Mouse (Mus musculus): ENCODE measurements around the gene Chmp6. TPM values are rescaled to one million over a fixed set of nuclear protein-coding genes. Genes with fewer than 3 reads are reported as not detected.

Chmp6 gene
- total and polyA plus RNA-seq, 3 experiments: 50.3 to 70.6 (median 59.7) TPM

DNA sequence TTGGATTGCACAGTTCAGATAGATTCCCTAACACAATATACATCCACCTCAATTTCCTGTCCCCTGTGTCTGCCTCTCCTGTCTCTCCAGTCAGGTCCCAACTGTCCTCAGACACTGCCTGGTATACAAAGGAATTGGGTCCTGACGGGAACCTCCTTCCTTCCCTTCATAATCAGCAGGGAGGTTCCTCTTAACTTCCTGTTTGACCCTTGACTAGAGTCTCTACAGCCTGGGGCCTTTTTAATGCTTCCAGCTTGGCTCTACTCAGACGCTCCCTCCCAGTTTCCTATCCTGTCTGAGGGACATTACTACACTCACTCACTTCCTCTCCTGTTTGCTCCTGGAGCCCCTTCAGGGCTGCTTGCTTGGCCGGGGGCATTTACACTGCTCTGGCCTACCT, 42.2 kb downstream of the Chmp6 start:
- Histone ChIP-seq H3K79me2 (replicated peaks; ENCODE audit: control insufficient read depth, extremely low read depth, insufficient read depth, poor library complexity, severe bottlenecking) (no peaks in the 10 kb centered on the region), H3K4me2 (ENCODE audit: insufficient read depth, low read depth, poor library complexity, severe bottlenecking) (peak overlapping the region; percentile 12; the same call in 1 of the 2 replicates), H3K27ac (ENCODE audit: insufficient read depth, low read depth) (no peak overlapping the region), H3K4me1 (ENCODE audit: control insufficient read depth in 1 of 2, insufficient read depth in 2 of 2) (peaks cover 25 to 59% of the 10 kb centered on the region in 2 experiments), H3K9ac (ENCODE audit: insufficient read depth, low read depth) (no peak overlapping the region), H3K4me3 (replicated peaks in 1 of 3; ENCODE audit: low read depth in 2 of 3, low read length in 2 of 3, poor library complexity in 1 of 3) (no peak overlapping the region), H3K9me3 (replicated peaks; ENCODE audit: low read length) (no peaks in the 10 kb centered on the region), H3K27me3 (replicated peaks) (no peaks in the 10 kb centered on the region), H3K36me3 (replicated peaks in 1 of 2; ENCODE audit: control insufficient read depth in 1 of 2, insufficient read depth in 1 of 2, low read length in 1 of 2) (peaks cover 0 to 6% of the 10 kb centered on the region in 2 experiments)
- TF ChIP-seq UBTF (IDR thresholded peaks at IDR 0.05; ENCODE audit: low read depth, low read length): no peak
- TF ChIP-seq MEF2A (IDR thresholded peaks at IDR 0.05; ENCODE audit: borderline replicate concordance, low read depth, low read length): no peak
- TF ChIP-seq BHLHE40 (IDR thresholded peaks at IDR 0.05; ENCODE audit: low read depth, low read length): no peak
- TF ChIP-seq MAX (IDR thresholded peaks at IDR 0.05; ENCODE audit: low read length): no peak
- DNase-seq (ENCODE audit: extremely low read depth): peak; percentile 27
- in situ Hi-C loops (cut with MboI; ENCODE audit: low pct_ligation_motif_present, low pct_unique_long_range_greater_than_20kb, low sequenced_read_pairs): no loop called here
- dilution Hi-C loops (cut with MboI; ENCODE audit: extremely low pct_ligation_motif_present, extremely low pct_unique_long_range_greater_than_20kb, low sequenced_read_pairs): no loop called here

DNA sequence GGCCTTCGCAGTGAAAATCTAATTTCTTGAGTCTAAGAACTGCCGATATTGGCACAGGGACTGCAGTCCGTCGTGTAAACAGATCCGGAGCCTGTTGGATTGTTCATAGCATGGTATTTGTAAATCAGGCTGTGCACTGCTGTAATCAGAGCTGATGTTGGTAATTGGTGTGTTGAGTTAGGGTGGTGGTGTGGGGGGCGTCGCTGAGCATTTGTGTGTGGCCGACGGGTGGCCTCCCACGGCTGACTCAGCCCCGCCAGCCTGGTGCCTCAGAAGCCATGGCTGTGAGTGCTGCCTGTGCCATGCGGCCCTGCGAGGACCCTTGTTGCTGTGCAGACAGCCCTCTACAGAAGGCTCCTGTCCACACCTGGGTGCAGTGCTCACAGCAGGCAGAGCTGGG, 43.3 kb downstream of the Chmp6 start:
- in situ Hi-C loops (cut with MboI; ENCODE audit: low pct_ligation_motif_present, low pct_unique_long_range_greater_than_20kb, low sequenced_read_pairs) (no loop called here), dilution Hi-C loops (cut with MboI; ENCODE audit: extremely low pct_ligation_motif_present, extremely low pct_unique_long_range_greater_than_20kb, low sequenced_read_pairs) (no loop called here)
- Histone ChIP-seq H3K4me3 (replicated peaks in 1 of 3; ENCODE audit: low read depth in 2 of 3, low read length in 2 of 3, poor library complexity in 1 of 3) (no peak overlapping the region), H3K27ac (ENCODE audit: insufficient read depth, low read depth) (no peak overlapping the region), H3K4me2 (ENCODE audit: insufficient read depth, low read depth, poor library complexity, severe bottlenecking) (no peak overlapping the region), H3K79me2 (replicated peaks; ENCODE audit: control insufficient read depth, extremely low read depth, insufficient read depth, poor library complexity, severe bottlenecking) (no peaks in the 10 kb centered on the region), H3K4me1 (ENCODE audit: control insufficient read depth in 1 of 2, insufficient read depth in 2 of 2) (peaks cover 17 to 51% of the 10 kb centered on the region in 2 experiments), H3K36me3 (replicated peaks in 1 of 2; ENCODE audit: control insufficient read depth in 1 of 2, insufficient read depth in 1 of 2, low read length in 1 of 2) (peaks cover 0 to 8% of the 10 kb centered on the region in 2 experiments), H3K27me3 (replicated peaks) (no peaks in the 10 kb centered on the region), H3K9ac (ENCODE audit: insufficient read depth, low read depth) (no peak overlapping the region), H3K9me3 (replicated peaks; ENCODE audit: low read length) (no peaks in the 10 kb centered on the region)
- no peak for DNase-seq (ENCODE audit: extremely low read depth)
- TF ChIP-seq MYC (IDR thresholded peaks at IDR 0.05; ENCODE audit: low read depth, low read length) (no peak), MAZ (IDR thresholded peaks at IDR 0.05; ENCODE audit: low read depth, low read length) (no peak), USF1 (IDR thresholded peaks at IDR 0.05; ENCODE audit: low read depth, low read length) (no peak), NRF1 (IDR thresholded peaks at IDR 0.05; ENCODE audit: low read depth, low read length) (no peak), E2F4 (IDR thresholded peaks at IDR 0.05; ENCODE audit: insufficient replicate concordance, low read depth, low read length) (no peak), MEF2A (IDR thresholded peaks at IDR 0.05; ENCODE audit: borderline replicate concordance, low read depth, low read length) (no peak), RAD21 (IDR thresholded peaks at IDR 0.05; ENCODE audit: low read depth, low read length) (no peak), SMC3 (IDR thresholded peaks at IDR 0.05; ENCODE audit: low read depth, low read length) (no peak), HCFC1 (IDR thresholded peaks at IDR 0.05; ENCODE audit: low read depth, low read length) (no peak), KAT2A (IDR thresholded peaks at IDR 0.05; ENCODE audit: insufficient replicate concordance, low read length) (no peak), TBP (conservative IDR thresholded peaks at IDR 0.05; ENCODE audit: low read depth, low read length) (no peak), ZKSCAN1 (IDR thresholded peaks at IDR 0.05; ENCODE audit: borderline replicate concordance, low read depth, low read length) (no peak), POLR2AphosphoS2 (IDR thresholded peaks at IDR 0.05; ENCODE audit: low read depth, low read length) (no peak)
